Mouse (Mus musculus) MEL (cell line): ENCODE results near the gene Sit1.

Experiments used
- CTCF ChIP-seq, 3 experiments: IDR thresholded peaks in 2 of 3; conservative IDR thresholded peaks in 1 of 3; 2 replicates each; pipeline ENCODE4 v1.5.1; 2011 to 2012; ENCODE audit warnings: low read length in 3 of 3, low read depth in 2 of 3, mild to moderate bottlenecking in 2 of 3, improper control_type of control experiment in 1 of 3, inconsistent platforms in 1 of 3, mixed read lengths in 1 of 3, moderate library complexity in 1 of 3; ENCODE audit not compliant: control insufficient read depth in 1 of 3, insufficient read depth in 1 of 3, poor library complexity in 1 of 3, severe bottlenecking in 1 of 3
- POLR2A ChIP-seq, 2 experiments: IDR thresholded peaks; 2 replicates each; pipeline ENCODE4 v1.6.1; 2011 to 2012; ENCODE audit warnings: low read length in 2 of 2, mild to moderate bottlenecking in 2 of 2, control low read depth in 1 of 2, improper control_type of control experiment in 1 of 2, low read depth in 1 of 2, moderate library complexity in 1 of 2; ENCODE audit not compliant: control insufficient read depth in 1 of 2, insufficient read depth in 1 of 2, poor library complexity in 1 of 2
- RCOR1 ChIP-seq: IDR thresholded peaks from 2 replicates; pipeline ENCODE4 v1.6.1; 2012; ENCODE audit warnings: low read depth, mild to moderate bottlenecking, inconsistent platforms, low read length, improper control_type of control experiment
- SMC3 ChIP-seq: IDR thresholded peaks from 2 replicates; pipeline ENCODE4 v1.6.1; 2011; ENCODE audit warnings: low read depth, low read length, improper control_type of control experiment
- TCF12 ChIP-seq: IDR thresholded peaks from 2 replicates; pipeline ENCODE4 v1.6.1; 2014; ENCODE audit warnings: low read depth, mild to moderate bottlenecking, inconsistent platforms, low read length, improper control_type of control experiment, moderate library complexity
- ZMIZ1 ChIP-seq: IDR thresholded peaks from 2 replicates; pipeline ENCODE4 v1.6.1; 2012; ENCODE audit warnings: low read depth, mild to moderate bottlenecking, inconsistent platforms, low read length, improper control_type of control experiment, moderate library complexity

GRCm38 (mm10) chr4:43519551-43519950 is 36.0 kb upstream of the Sit1 start:
- TF ChIP-seq CTCF (IDR thresholded peaks at IDR 0.05 in 2 of 3, conservative IDR thresholded peaks at IDR 0.05 in 1 of 3; ENCODE audit: control insufficient read depth in 1 of 3, insufficient read depth in 1 of 3, low read depth in 2 of 3, low read length in 3 of 3, poor library complexity in 1 of 3, severe bottlenecking in 1 of 3): no peak
- TF ChIP-seq TCF12: no peak
- no peak for TF ChIP-seq RCOR1
- no peak for TF ChIP-seq ZMIZ1
- no peak for TF ChIP-seq SMC3
- no peak for TF ChIP-seq POLR2A (IDR thresholded peaks at IDR 0.05; ENCODE audit: control insufficient read depth in 1 of 2, insufficient read depth in 1 of 2, low read depth in 1 of 2, low read length in 2 of 2, poor library complexity in 1 of 2)
